Mouse (Mus musculus) erythroblast, embryonic 14.5 days (primary cell): ENCODE measurements around the gene Icam5.

Source experiments
- GATA1 ChIP-seq: IDR thresholded peaks from 2 replicates; pipeline ENCODE4 v1.6.1; 2012; ENCODE audit warnings: low read length, inconsistent platforms, mixed read lengths
- TAL1 ChIP-seq: IDR thresholded peaks from 3 replicates; pipeline ENCODE4 v1.6.1; 2012; ENCODE audit warnings: low read length, inconsistent platforms, mixed read lengths

DNA sequence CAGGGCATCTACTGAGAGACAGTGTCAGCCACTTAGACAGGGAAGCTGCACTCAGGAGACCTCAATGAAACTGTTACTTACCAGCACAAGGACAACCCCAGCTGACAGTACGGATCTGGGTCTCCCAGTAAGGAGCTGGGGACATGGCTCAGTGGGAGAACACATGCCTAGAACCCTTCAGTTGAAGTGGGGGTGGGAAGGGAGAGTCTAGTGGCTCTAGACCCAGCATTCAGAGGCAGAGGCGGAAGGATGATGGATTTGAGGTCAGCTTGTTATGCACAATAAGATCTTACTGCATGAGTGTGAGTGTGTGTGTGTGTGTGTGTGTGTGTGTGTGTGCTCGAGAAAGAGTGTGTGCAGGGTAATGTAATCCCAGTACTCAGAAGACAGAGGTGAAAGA, 49.7 kb upstream of the Icam5 start:
- TF ChIP-seq TAL1 = no peak
- no peak for TF ChIP-seq GATA1
